Mouse (Mus musculus) liver, embryonic 14.5 days (tissue): ENCODE results near the gene Actb. TPM values are rescaled to one million over a fixed set of nuclear protein-coding genes. Genes with fewer than 3 reads are reported as not detected.

Experiments used
- ATAC-seq: fragments of 200-750 bp; cut with Nextera tagmentation; 2 replicates; pipeline ENCODE4 v1.8.0; 2017; ENCODE audit warnings: moderate number of reproducible peaks, mild to moderate bottlenecking, moderate library complexity; ENCODE audit not compliant: insufficient read depth
- DNase-seq, 3 experiments: peaks; one replicate each; pipeline ENCODE4 v3.0.0-alpha.2; 2012 to 2013; ENCODE audit warnings: low read depth in 3 of 3, low spot score in 3 of 3
- H3K27ac ChIP-seq: fragments of 300-500 bp; sonication (generic); 2 replicates; pipeline ENCODE4 v1.5.1; 2014; ENCODE audit warnings: moderate library complexity, mild to moderate bottlenecking, control low read depth, inconsistent platforms
- H3K27me3 ChIP-seq: fragments of 300-500 bp; sonication (generic); 2 replicates; pipeline ENCODE4 v1.6.1; 2014; ENCODE audit warnings: mild to moderate bottlenecking, low read length, moderate library complexity; ENCODE audit not compliant: control insufficient read depth, insufficient read depth
- H3K36me3 ChIP-seq: fragments of 300-500 bp; sonication (generic); replicated peaks from 2 replicates; pipeline ENCODE4 v1.6.1; 2014; ENCODE audit warnings: low read depth; ENCODE audit not compliant: control insufficient read depth, insufficient read depth
- H3K4me1 ChIP-seq, 2 experiments: fragments of 200-500 bp in 1 of 2; fragments of 300-500 bp in 1 of 2; sonication (generic) in 1 of 2; replicated peaks; 2 replicates each; pipeline ENCODE4 v1.6.1; 2012 to 2014; ENCODE audit warnings: antibody characterized with exemption in 1 of 2, inconsistent platforms in 1 of 2, low read length in 1 of 2; ENCODE audit not compliant: control insufficient read depth in 2 of 2, insufficient read depth in 2 of 2
- H3K4me2 ChIP-seq: fragments of 300-500 bp; sonication (generic); 2 replicates; pipeline ENCODE4 v1.6.1; 2014; ENCODE audit warnings: low read depth, mild to moderate bottlenecking, control low read depth, moderate library complexity
- H3K4me3 ChIP-seq, 2 experiments: fragments of 200-500 bp in 1 of 2; fragments of 300-500 bp in 1 of 2; sonication (generic) in 1 of 2; 2 replicates each; pipeline ENCODE4 v1.5.1; 2012 to 2014; ENCODE audit warnings: low read depth in 2 of 2, low read length in 2 of 2, mild to moderate bottlenecking in 2 of 2, control low read depth in 1 of 2, inconsistent platforms in 1 of 2, moderate library complexity in 1 of 2; ENCODE audit not compliant: insufficient read depth in 1 of 2
- H3K9ac ChIP-seq: fragments of 300-500 bp; sonication (generic); replicated peaks from 2 replicates; pipeline ENCODE4 v1.6.1; 2014; ENCODE audit warnings: mild to moderate bottlenecking, control low read depth, moderate library complexity
- H3K9me3 ChIP-seq: fragments of 300-500 bp; sonication (generic); 2 replicates; pipeline ENCODE4 v1.6.1; 2016; ENCODE audit warnings: low read length, mixed read lengths; ENCODE audit not compliant: control insufficient read depth
- CTCF ChIP-seq: IDR thresholded peaks from 2 replicates; pipeline ENCODE4 v1.5.1; 2016; ENCODE audit warnings: antibody characterized with exemption, low read depth, control low read depth
- EP300 ChIP-seq: IDR thresholded peaks from 2 replicates; pipeline ENCODE4 v1.6.1; 2016; ENCODE audit warnings: antibody characterized with exemption, low read depth
- WGBS: fragments of 180-500 bp; shearing (Covaris S2); extraction: QIAGEN DNeasy Blood & Tissue Kit; methylation state at CpG from one replicate; pipeline ENCODE4 v1.1.7; 2014; ENCODE audit not compliant: insufficient replicate concordance; 5-methylcytosine and 5-hydroxymethylcytosine counted together
- polyA plus RNA-seq, 2 experiments: library from polyadenylated mRNA; depleted of rRNA in 1 of 2; stranded (reverse) in 1 of 2; unstranded in 1 of 2; fragments of >200 nt; fragmentation: Nextera tagmentation in 1 of 2; extraction: Ambion mirVana in 1 of 2; gene quantifications; 2 replicates each; pipeline versions ENCODE4 v1.2.1 to v1.2.3; 2012 to 2014

The Actb gene
- polyA plus RNA-seq, 2 experiments: 920 to 7,802 TPM

GRCm38 (mm10) chr5:142905725-142906531 lies 626 bp downstream of the Actb start:
- H3K4me3 ChIP-seq: peak overlapping the region; percentile 75 to 97
- WGBS: under 1% methylated on average over 84 of the region's 84 CpGs
- H3K27me3 ChIP-seq: no peaks in the 10 kb centered on the region
- peak overlapping the region; percentile 91 for H3K27ac ChIP-seq
- ATAC-seq (peak; percentile 90), DNase-seq (peak; percentile 93 to 95 (median 94))
- no peaks in the 10 kb centered on the region for H3K9me3 ChIP-seq
- H3K4me1 ChIP-seq: peaks cover 32 to 43% of the 10 kb centered on the region in 2 experiments
- TF ChIP-seq EP300: peak; percentile 48
- peak; percentile 84 for TF ChIP-seq CTCF
- H3K4me2 ChIP-seq: peak overlapping the region; percentile 85
- peaks cover 47% of the 10 kb centered on the region for H3K36me3 ChIP-seq
- H3K9ac ChIP-seq: peak overlapping the region; percentile 98

- H3K36me3 ChIP-seq: peaks cover 53% of the 10 kb centered on the region
- ATAC-seq (no peak), DNase-seq (no peak)
- peak overlapping the region; percentile 75 to 97 for H3K4me3 ChIP-seq
- TF ChIP-seq CTCF (no peak), EP300 (no peak)
- 3% methylated on average over 27 of the region's 27 CpGs for WGBS
- H3K9ac ChIP-seq: peak overlapping the region; percentile 97
- H3K9me3 ChIP-seq: no peaks in the 10 kb centered on the region
- peaks cover 32 to 40% of the 10 kb centered on the region in 2 experiments for H3K4me1 ChIP-seq
- peak overlapping the region; percentile 91 for H3K27ac ChIP-seq
- no peaks in the 10 kb centered on the region for H3K27me3 ChIP-seq
- H3K4me2 ChIP-seq: peak overlapping the region; percentile 85
Measured at GRCm38 (mm10) chr5:142905038-142905695, 1.4 kb downstream of the Actb start.

- DNase-seq: no peak
Measured at GRCm38 (mm10) chr5:142904208-142905037, 2.1 kb downstream of the Actb start.

GRCm38 (mm10) chr5:142903470-142904207 lies 2.9 kb downstream of the Actb start:
- Histone ChIP-seq H3K4me2 (peak overlapping the region; percentile 85), H3K27ac (no peak overlapping the region), H3K9me3 (no peaks in the 10 kb centered on the region), H3K36me3 (peaks cover 57% of the 10 kb centered on the region), H3K9ac (no peak overlapping the region), H3K4me1 (peaks cover 17 to 25% of the 10 kb centered on the region in 2 experiments), H3K4me3 (peak overlapping the region; percentile 24 to 97), H3K27me3 (no peaks in the 10 kb centered on the region)
- TF ChIP-seq EP300 (no peak), CTCF (no peak)
- WGBS: 84% methylated on average over 14 of the region's 14 CpGs
- DNase-seq: no peak
- ATAC-seq: no peak

More at GRCm38 (mm10) chr5:142904208-142905037, 2.1 kb downstream of the Actb start:
- Histone ChIP-seq H3K9ac (peak overlapping the region; percentile 97), H3K9me3 (no peaks in the 10 kb centered on the region), H3K27ac (peak overlapping the region; percentile 91), H3K27me3 (no peaks in the 10 kb centered on the region), H3K36me3 (peaks cover 54% of the 10 kb centered on the region), H3K4me1 (peaks cover 25 to 33% of the 10 kb centered on the region in 2 experiments), H3K4me2 (peak overlapping the region; percentile 85), H3K4me3 (peak overlapping the region; percentile 75 to 97)
- ATAC-seq: no peak
- TF ChIP-seq EP300 (no peak), CTCF (no peak)
- WGBS: 82% methylated on average over 19 of the region's 19 CpGs
